Mouse (Mus musculus) skeletal muscle tissue, postnatal 0 days (tissue): ENCODE results near the gene Shtn1. TPM values are rescaled to one million over a fixed set of nuclear protein-coding genes. Genes with fewer than 3 reads are reported as not detected.

Experiments
- polyA plus RNA-seq: library from polyadenylated mRNA; unstranded; fragments of >200 nt; fragmentation: Nextera tagmentation; extraction: Ambion mirVana; gene quantifications from 2 replicates; pipeline ENCODE4 v1.2.1, GENCODE M21; 2015

Shtn1 gene
- 1.2 and 1.7 TPM in 2 replicates for polyA plus RNA-seq

GRCm38 (mm10) chr19:59075472-59076101 lies at the start of gene Shtn1:
Shtn1 (minus strand) TSS chr19:59076100.

GRCm38 (mm10) chr19:58942841-58943828 lies 132.8 kb downstream of the Shtn1 start, which contains the start of the genes Eno4 and Hspa12a:
Eno4 (plus strand) TSS chr19:58943425.
Hspa12a (minus strand) TSS chr19:58943654.

Other genes with a start within 250 kb of the Shtn1 start
- not detected in 2 replicates for gene Eno4, start 132.7 kb downstream of the Shtn1 start, polyA plus RNA-seq
- 3.3 and 4.4 TPM in 2 replicates for gene Hspa12a, start 132.4 kb downstream of the Shtn1 start, polyA plus RNA-seq
- gene Vax1, start 94.0 kb upstream of the Shtn1 start, polyA plus RNA-seq, result not detected in 2 replicates
- not detected in 2 replicates for gene Kcnk18, start 143.1 kb upstream of the Shtn1 start, polyA plus RNA-seq
- 3.7 and 4.8 TPM in 2 replicates for gene Slc18a2, start 184.8 kb upstream of the Shtn1 start, polyA plus RNA-seq
- 10.7 and 13.0 TPM in 2 replicates for gene Rps12-ps3, start 246.2 kb upstream of the Shtn1 start, polyA plus RNA-seq